Mouse (Mus musculus): ENCODE data around the gene Tcta. TPM values are rescaled to one million over a fixed set of nuclear protein-coding genes. Genes with fewer than 3 reads are reported as not detected.

Tcta gene
- polyA plus RNA-seq, 1 experiment from 2014 or later = 30.9 TPM

GRCm38 (mm10) chr9:108263690-108264190 lies 42.2 kb downstream of the Tcta start, which contains the start of gene Dag1:
Gene Dag1, minus strand, starts transcription at chr9:108263958.
- Histone ChIP-seq H3K4me3 (peak within 1 kb of the TSS; percentile 98), H3K36me3 (ENCODE audit: poor library complexity, severe bottlenecking) (no peaks in the 10 kb centered on the region), H3K27me3 (no peaks in the 10 kb centered on the region), H3K9me3 (replicated peaks) (no peaks in the 10 kb centered on the region), H3K4me2 (peak within 1 kb of the TSS; percentile 83), H3K9ac (peak within 1 kb of the TSS; percentile 89), H3K4me1 (peaks cover 24% of the 10 kb centered on the region), H3K27ac (peak within 1 kb of the TSS; percentile 94)
- peak; percentile 99 for ATAC-seq
- under 1% methylated on average over 71 of the region's 71 CpGs for WGBS

GRCm38 (mm10) chr9:108263131-108263681 lies 42.8 kb downstream of the Tcta start:
- no peaks in the 10 kb centered on the region for H3K27me3 ChIP-seq
- peak; percentile 40 for ATAC-seq
- H3K4me3 ChIP-seq = peak overlapping the region; percentile 98
- under 1% methylated on average over 61 of the region's 62 CpGs for WGBS
- no peaks in the 10 kb centered on the region for H3K36me3 ChIP-seq (ENCODE audit: poor library complexity, severe bottlenecking)
- peak overlapping the region; percentile 89 for H3K9ac ChIP-seq
- peak overlapping the region; percentile 83 for H3K4me2 ChIP-seq
- peak overlapping the region; percentile 94 for H3K27ac ChIP-seq
- peaks cover 24% of the 10 kb centered on the region for H3K4me1 ChIP-seq
- H3K9me3 ChIP-seq (replicated peaks) = no peaks in the 10 kb centered on the region

GRCm38 (mm10) chr9:108262494-108263049 lies 43.4 kb downstream of the Tcta start:
- no peak for ATAC-seq
- Histone ChIP-seq H3K36me3 (ENCODE audit: poor library complexity, severe bottlenecking) (no peaks in the 10 kb centered on the region), H3K9ac (peak overlapping the region; percentile 89), H3K4me3 (peak overlapping the region; percentile 98), H3K27me3 (no peaks in the 10 kb centered on the region), H3K27ac (no peak overlapping the region), H3K4me2 (peak overlapping the region; percentile 83), H3K9me3 (replicated peaks) (no peaks in the 10 kb centered on the region), H3K4me1 (peaks cover 24% of the 10 kb centered on the region)
- 41% methylated on average over 11 of the region's 11 CpGs for WGBS

GRCm38 (mm10) chr9:108261865-108262264 lies 44.1 kb downstream of the Tcta start:
- Histone ChIP-seq H3K4me2 (peak overlapping the region; percentile 83), H3K9ac (peak overlapping the region; percentile 48), H3K4me1 (peaks cover 24% of the 10 kb centered on the region), H3K4me3 (peak overlapping the region; percentile 98; the same call in 1 of the 2 replicates), H3K9me3 (replicated peaks) (no peaks in the 10 kb centered on the region), H3K27ac (no peak overlapping the region), H3K36me3 (ENCODE audit: poor library complexity, severe bottlenecking) (no peaks in the 10 kb centered on the region), H3K27me3 (no peaks in the 10 kb centered on the region)
- 81% methylated on average over 7 of the region's 7 CpGs for WGBS
- no peak for ATAC-seq

GRCm38 (mm10) chr9:108260526-108260925 lies 45.4 kb downstream of the Tcta start:
- H3K9me3 ChIP-seq (replicated peaks) = no peaks in the 10 kb centered on the region
- H3K36me3 ChIP-seq (ENCODE audit: poor library complexity, severe bottlenecking) = 0 out of 2 replicates have a peak, but pooled peaks cover 4% of the 10 kb centered on the region
- 85% methylated on average over 4 of the region's 4 CpGs for WGBS
- H3K9ac ChIP-seq = no peak overlapping the region
- no peak for ATAC-seq
- no peak overlapping the region for H3K4me3 ChIP-seq
- no peak overlapping the region for H3K27ac ChIP-seq
- H3K4me2 ChIP-seq = no peak overlapping the region
- no peaks in the 10 kb centered on the region for H3K27me3 ChIP-seq
- peaks cover 24% of the 10 kb centered on the region for H3K4me1 ChIP-seq

Other genes starting within 250 kb of the Tcta start
- gene Mst1, start 225.7 kb downstream of the Tcta start, polyA plus RNA-seq (2015; fragmentation: Nextera tagmentation; extraction: Ambion mirVana) = not detected in 2 replicates
- 32.6 and 39.5 TPM in 2 replicates for gene Rnf123, start 222.8 kb downstream of the Tcta start, polyA plus RNA-seq (2015; fragmentation: Nextera tagmentation; extraction: Ambion mirVana)
- gene Apeh, start 211.6 kb downstream of the Tcta start, polyA plus RNA-seq (2015; fragmentation: Nextera tagmentation; extraction: Ambion mirVana) = 49.9 and 60.2 TPM in 2 replicates
- gene Bsn, start 115.8 kb downstream of the Tcta start, polyA plus RNA-seq (2015; fragmentation: Nextera tagmentation; extraction: Ambion mirVana) = 4.7 TPM in 2 replicates
- 40.8 and 45.4 TPM in 2 replicates for gene Dag1, start 42.2 kb downstream of the Tcta start, polyA plus RNA-seq (2015; fragmentation: Nextera tagmentation; extraction: Ambion mirVana)
- 94.9 and 95.4 TPM in 2 replicates for gene Nicn1, start 15.7 kb downstream of the Tcta start, polyA plus RNA-seq (2015; fragmentation: Nextera tagmentation; extraction: Ambion mirVana)
- 25.3 and 26.7 TPM in 2 replicates for gene Amt, start 9.3 kb downstream of the Tcta start, polyA plus RNA-seq (2015; fragmentation: Nextera tagmentation; extraction: Ambion mirVana)
- 317 and 330 TPM in 2 replicates for gene Rhoa, start within 50 bp of the Tcta start, polyA plus RNA-seq (2015; fragmentation: Nextera tagmentation; extraction: Ambion mirVana)
- 489 and 518 TPM in 2 replicates for gene Gpx1, start 32.7 kb upstream of the Tcta start, polyA plus RNA-seq (2015; fragmentation: Nextera tagmentation; extraction: Ambion mirVana)
- gene Usp4, start 41.7 kb upstream of the Tcta start, polyA plus RNA-seq (2015; fragmentation: Nextera tagmentation; extraction: Ambion mirVana) = 132 and 142 TPM in 2 replicates
- gene 1700102P08Rik, start 86.6 kb upstream of the Tcta start, polyA plus RNA-seq (2015; fragmentation: Nextera tagmentation; extraction: Ambion mirVana) = 1.5 and 2.0 TPM in 2 replicates
- 1.1 and 1.2 TPM in 2 replicates for gene Ccdc36, start 122.3 kb upstream of the Tcta start, polyA plus RNA-seq (2015; fragmentation: Nextera tagmentation; extraction: Ambion mirVana)
- gene BC048562, start 130.3 kb upstream of the Tcta start, polyA plus RNA-seq (2015; fragmentation: Nextera tagmentation; extraction: Ambion mirVana) = not detected in 2 replicates
- gene Ccdc71, start 154.4 kb upstream of the Tcta start, polyA plus RNA-seq (2015; fragmentation: Nextera tagmentation; extraction: Ambion mirVana) = 50.1 and 53.8 TPM in 2 replicates
- gene Klhdc8b, start 155.4 kb upstream of the Tcta start, polyA plus RNA-seq (2015; fragmentation: Nextera tagmentation; extraction: Ambion mirVana) = 54.1 and 63.9 TPM in 2 replicates
- 18.7 and 22.9 TPM in 2 replicates for gene Lamb2, start 173.6 kb upstream of the Tcta start, polyA plus RNA-seq (2015; fragmentation: Nextera tagmentation; extraction: Ambion mirVana)
- gene Usp19, start 184.4 kb upstream of the Tcta start, polyA plus RNA-seq (2015; fragmentation: Nextera tagmentation; extraction: Ambion mirVana) = 69.7 and 80.6 TPM in 2 replicates
- gene Qars, start 201.5 kb upstream of the Tcta start, polyA plus RNA-seq (2015; fragmentation: Nextera tagmentation; extraction: Ambion mirVana) = 80.4 and 91.2 TPM in 2 replicates
- gene Qrich1, start 210.6 kb upstream of the Tcta start, polyA plus RNA-seq (2015; fragmentation: Nextera tagmentation; extraction: Ambion mirVana) = 132 and 144 TPM in 2 replicates